In genomic region chr6:47780576-47781013, GRCm38 (mm10) we compare ENCODE assay signal across 8 mouse cellular contexts. TPM values are rescaled to one million over a fixed set of nuclear protein-coding genes. Genes with fewer than 3 reads are reported as not detected.
A peak's percentile ranks its signal among the peaks of the same experiment; 100 is the strongest.
DNase-seq lines count a peak whose midpoint lies in the region; ATAC-seq and TF ChIP-seq lines count a peak whose summit lies in the region.

No protein-coding gene starts in this region.

- ATAC-seq in heart, embryonic 14.5 days (ENCODE audit: insufficient number of reproducible peaks, insufficient read depth, low FRiP score, low read depth): no peak
- peak; percentile 37; the same call in 1 of the 2 replicates for ATAC-seq in liver, embryonic 14.5 days (ENCODE audit: insufficient read depth)

- H3K27me3 ChIP-seq in heart, embryonic 10.5 days (ENCODE audit: insufficient read depth, poor library complexity, severe bottlenecking): peaks cover 4% of the 10 kb centered on the region; the same call in 1 of the 2 replicates
- H3K27me3 ChIP-seq in heart, embryonic 14.5 days (ENCODE audit: control insufficient read depth, insufficient read depth, low read length): peaks cover 2% of the 10 kb centered on the region; the same call in 1 of the 2 replicates
- H3K27me3 ChIP-seq in liver, embryonic 14.5 days (ENCODE audit: control insufficient read depth, insufficient read depth, low read length): no peaks in the 10 kb centered on the region

- H3K9ac ChIP-seq in heart, embryonic 14.5 days (ENCODE audit: low read length): peak overlapping the region; percentile 72
- H3K9ac ChIP-seq in liver, embryonic 14.5 days (replicated peaks): peak overlapping the region; percentile 73

- DNase-seq in heart, embryonic 10.5 days (ENCODE audit: low spot score): no peak
- no peak for DNase-seq in heart, postnatal 4 days
- peak in 2 of 3 experiments; percentile 35 to 63 for DNase-seq in liver, embryonic 14.5 days (ENCODE audit: low read depth in 3 of 3, low spot score in 3 of 3)
- DNase-seq in right cerebral cortex, postnatal 36 days (ENCODE audit: low spot score in 2 of 2): no peak
- no peak for DNase-seq in gastrocnemius, postnatal 4 days (ENCODE audit: low spot score in 2 of 2)
- no peak for DNase-seq in T-cell, adult 2 months (ENCODE audit: low spot score)

- TF ChIP-seq POLR2A in bone marrow macrophage, adult 2 months (IDR thresholded peaks at IDR 0.05; ENCODE audit: borderline replicate concordance, low read depth, low read length): no peak

- H3K36me3 ChIP-seq in heart, embryonic 10.5 days: no peaks in the 10 kb centered on the region
- no peaks in the 10 kb centered on the region for H3K36me3 ChIP-seq in heart, embryonic 14.5 days (ENCODE audit: control insufficient read depth, insufficient read depth, low read length)
- no peaks in the 10 kb centered on the region for H3K36me3 ChIP-seq in liver, embryonic 14.5 days (replicated peaks; ENCODE audit: control insufficient read depth, insufficient read depth, low read depth)

- 25% methylated on average over 2 of the region's 2 CpGs for WGBS in heart, embryonic 10.5 days
- 16% methylated on average over 2 of the region's 2 CpGs for WGBS in heart, embryonic 14.5 days
- 1% methylated on average over 2 of the region's 2 CpGs for WGBS in liver, embryonic 14.5 days (ENCODE audit: insufficient replicate concordance)

- no peaks in the 10 kb centered on the region for H3K4me1 ChIP-seq in heart, embryonic 10.5 days
- H3K4me1 ChIP-seq in bone marrow macrophage, adult 2 months (ENCODE audit: control insufficient read depth, insufficient read depth, low read length): peaks cover 9% of the 10 kb centered on the region
- H3K4me1 ChIP-seq in heart, embryonic 14.5 days (ENCODE audit: control insufficient read depth in 2 of 2, insufficient read depth in 2 of 2, low read length in 2 of 2): peaks cover 0 to 5% of the 10 kb centered on the region in 2 experiments; a peak in 2 of 4 replicates
- peaks cover 4% of the 10 kb centered on the region in 2 experiments; a peak in 1 of 4 replicates for H3K4me1 ChIP-seq in liver, embryonic 14.5 days (replicated peaks; ENCODE audit: control insufficient read depth in 2 of 2, insufficient read depth in 2 of 2, low read length in 1 of 2)

- peak overlapping the region; percentile 86; the same call in 1 of the 2 replicates for H3K27ac ChIP-seq in heart, embryonic 10.5 days
- H3K27ac ChIP-seq in bone marrow macrophage, adult 2 months (ENCODE audit: insufficient read depth, low read depth, low read length): no peak overlapping the region
- H3K27ac ChIP-seq in heart, embryonic 14.5 days (replicated peaks in 1 of 2; ENCODE audit: control insufficient read depth in 1 of 2, insufficient read depth in 1 of 2, low read depth in 2 of 2, low read length in 2 of 2): peak overlapping the region in 1 of 2 experiments; percentile 79; a peak in 1 of 4 replicates
- H3K27ac ChIP-seq in liver, embryonic 14.5 days: peak overlapping the region; percentile 77

- H3K4me3 ChIP-seq in heart, embryonic 10.5 days: peak overlapping the region; percentile 61
- H3K4me3 ChIP-seq in bone marrow macrophage, adult 2 months (ENCODE audit: insufficient read depth, low read length): peak overlapping the region; percentile 77; the same call in 1 of the 2 replicates
- H3K4me3 ChIP-seq in heart, embryonic 14.5 days (ENCODE audit: control insufficient read depth in 1 of 2, insufficient read depth in 1 of 2, low read depth in 1 of 2, low read length in 2 of 2): peak overlapping the region in 1 of 2 experiments; percentile 51; a peak in 3 of 4 replicates
- peak overlapping the region; percentile 69 to 74; a peak in 3 of 4 replicates for H3K4me3 ChIP-seq in liver, embryonic 14.5 days (ENCODE audit: insufficient read depth in 1 of 2, low read depth in 2 of 2, low read length in 2 of 2)

- no peaks in the 10 kb centered on the region for H3K9me3 ChIP-seq in heart, embryonic 10.5 days
- no peaks in the 10 kb centered on the region for H3K9me3 ChIP-seq in heart, embryonic 14.5 days (ENCODE audit: control insufficient read depth, low read length)
- no peaks in the 10 kb centered on the region for H3K9me3 ChIP-seq in liver, embryonic 14.5 days (ENCODE audit: control insufficient read depth, low read length)

- TF ChIP-seq EP300 in liver, embryonic 14.5 days (IDR thresholded peaks at IDR 0.05; ENCODE audit: low read depth): no peak

- TF ChIP-seq CTCF in bone marrow macrophage, adult 2 months (IDR thresholded peaks at IDR 0.05; ENCODE audit: low read depth, low read length): no peak
- no peak for TF ChIP-seq CTCF in liver, embryonic 14.5 days (IDR thresholded peaks at IDR 0.05; ENCODE audit: low read depth)

- peak overlapping the region; percentile 62 for H3K4me2 ChIP-seq in heart, embryonic 14.5 days (ENCODE audit: low read length)
- H3K4me2 ChIP-seq in liver, embryonic 14.5 days (ENCODE audit: low read depth): peak overlapping the region; percentile 73

RNA-seq across cellular contexts. Expression of gene Pdia4, which starts 32.6 kb away (rescaled TPM):
- polyA plus RNA-seq in heart, embryonic 10.5 days (2016; fragmentation: Nextera tagmentation; extraction: Ambion mirVana): 232 and 268 TPM in 2 replicates
- 10 to 100 TPM; 65.1 to 69.8 TPM for total RNA-seq in heart, postnatal 4 days (2021)
- 64.4 and 79.0 TPM in 2 replicates for polyA plus RNA-seq in bone marrow macrophage, adult 2 months (2012; ENCODE audit: insufficient read depth, insufficient read length, missing spikeins)
- polyA plus RNA-seq in heart, embryonic 14.5 days (2014; fragmentation: Nextera tagmentation; extraction: Ambion mirVana): 149 TPM in 2 replicates
- 27.5 and 42.4 TPM in 2 replicates for polyA plus RNA-seq in liver, embryonic 14.5 days (2012; rRNA removed)
- 86.1 and 90.4 TPM in 2 replicates for polyA plus RNA-seq in liver, embryonic 14.5 days (2014; fragmentation: Nextera tagmentation; extraction: Ambion mirVana)
- total RNA-seq in gastrocnemius, postnatal 4 days (2021): 10 to 100 TPM; 60.3 to 64.3 TPM

RNA-seq across cellular contexts. Expression of gene Zfp786, which starts 50.1 kb away (rescaled TPM):
- 1.2 and 3.5 TPM in 2 replicates for polyA plus RNA-seq in heart, embryonic 10.5 days (2016; fragmentation: Nextera tagmentation; extraction: Ambion mirVana)
- total RNA-seq in heart, postnatal 4 days (2021): 1 to 10 TPM; 1.1 to 1.7 TPM
- 0.33 TPM in 1 of 2 replicates, not detected in the other for polyA plus RNA-seq in bone marrow macrophage, adult 2 months (2012; ENCODE audit: insufficient read depth, insufficient read length, missing spikeins)
- polyA plus RNA-seq in heart, embryonic 14.5 days (2014; fragmentation: Nextera tagmentation; extraction: Ambion mirVana): 1.0 and 1.4 TPM in 2 replicates
- polyA plus RNA-seq in liver, embryonic 14.5 days (2012; rRNA removed): 0.17 and 0.19 TPM in 2 replicates
- polyA plus RNA-seq in liver, embryonic 14.5 days (2014; fragmentation: Nextera tagmentation; extraction: Ambion mirVana): 0.24 and 0.39 TPM in 2 replicates
- total RNA-seq in gastrocnemius, postnatal 4 days (2021): 1 to 10 TPM; 1.0 to 1.3 TPM

RNA-seq across cellular contexts. Expression of gene Zfp398, which starts 54.9 kb away (rescaled TPM):
- polyA plus RNA-seq in heart, embryonic 10.5 days (2016; fragmentation: Nextera tagmentation; extraction: Ambion mirVana): 4.7 and 5.4 TPM in 2 replicates
- 1 to 10 TPM; 7.4 to 7.7 TPM for total RNA-seq in heart, postnatal 4 days (2021)
- polyA plus RNA-seq in bone marrow macrophage, adult 2 months (2012; ENCODE audit: insufficient read depth, insufficient read length, missing spikeins): 4.7 and 6.4 TPM in 2 replicates
- polyA plus RNA-seq in heart, embryonic 14.5 days (2014; fragmentation: Nextera tagmentation; extraction: Ambion mirVana): 3.9 and 4.7 TPM in 2 replicates
- 1.4 and 1.7 TPM in 2 replicates for polyA plus RNA-seq in liver, embryonic 14.5 days (2012; rRNA removed)
- polyA plus RNA-seq in liver, embryonic 14.5 days (2014; fragmentation: Nextera tagmentation; extraction: Ambion mirVana): 1.2 and 1.4 TPM in 2 replicates
- 1 to 10 TPM; 7.5 to 8.8 TPM for total RNA-seq in gastrocnemius, postnatal 4 days (2021)

Comparison
In these comparisons a context has a peak if more than half of its experiments do, and no peak if none do; other contexts are left out.
1. DNase-seq: peak in liver, embryonic 14.5 days (2 of 3); none in heart, embryonic 10.5 days (single experiment), heart, postnatal 4 days (single experiment), right cerebral cortex, postnatal 36 days (0 of 2), gastrocnemius, postnatal 4 days (0 of 2) and T-cell, adult 2 months (single experiment).